Mouse (Mus musculus) lung, postnatal 0 days (tissue): ENCODE data around the gene Phgdh.

Source experiments
- CTCF ChIP-seq: IDR thresholded peaks from 2 replicates; pipeline ENCODE4 v1.5.1; 2016; ENCODE audit warnings: antibody characterized with exemption, mild to moderate bottlenecking
- EP300 ChIP-seq: IDR thresholded peaks from 2 replicates; pipeline ENCODE4 v1.6.1; 2016; ENCODE audit warnings: antibody characterized with exemption, mild to moderate bottlenecking, control low read depth

DNA sequence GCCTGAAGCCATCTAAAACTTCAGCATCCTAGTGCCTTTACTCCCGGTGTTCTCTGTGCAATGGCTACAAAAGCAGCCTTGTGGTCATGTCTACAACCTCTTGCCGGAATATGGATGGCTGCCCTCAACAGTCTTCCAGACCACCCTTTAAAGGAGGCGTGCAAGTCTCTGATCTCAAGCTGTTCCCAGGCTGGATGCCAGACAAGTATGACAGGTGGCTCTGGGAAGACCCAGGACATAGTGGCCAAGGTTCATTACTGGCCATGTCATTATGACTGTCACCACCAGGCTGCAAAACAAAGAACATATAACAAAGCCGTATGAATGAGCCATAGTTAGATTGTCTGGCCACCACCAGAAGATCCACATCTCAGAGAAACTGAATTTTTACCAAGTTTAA is 38.5 kb upstream of the Phgdh start:
- TF ChIP-seq CTCF (no peak), EP300 (no peak)
